Mouse (Mus musculus): Measurements from ENCODE around the gene Mcmbp. TPM values are rescaled to one million over a fixed set of nuclear protein-coding genes. Genes with fewer than 3 reads are reported as not detected.

Mcmbp gene
- 59.0 and 60.8 TPM in 2 replicates for polyA plus RNA-seq (2015; fragmentation: Nextera tagmentation; extraction: Ambion mirVana)

- H3K4me2 ChIP-seq (ENCODE audit: low read length) = peak within 1 kb of the TSS; percentile 91
- H3K36me3 ChIP-seq (ENCODE audit: control insufficient read depth, insufficient read depth) = no peaks in the 10 kb centered on the region
- under 1% methylated on average over 32 of the region's 35 CpGs for WGBS
- peak within 1 kb of the TSS; percentile 95 for H3K9ac ChIP-seq (replicated peaks; ENCODE audit: low read depth, low read length)
- peaks cover 24% of the 10 kb centered on the region for H3K4me1 ChIP-seq (replicated peaks; ENCODE audit: control insufficient read depth, insufficient read depth, low read length)
- peaks cover 7% of the 10 kb centered on the region; the same call in 1 of the 2 replicates for H3K27me3 ChIP-seq (replicated peaks; ENCODE audit: control insufficient read depth, insufficient read depth, low read length)
- ATAC-seq = peak; percentile 87
- H3K4me3 ChIP-seq (replicated peaks; ENCODE audit: low read length) = peak within 1 kb of the TSS; percentile 92
- H3K27ac ChIP-seq (ENCODE audit: low read length) = peak within 1 kb of the TSS; percentile 84
- no peaks in the 10 kb centered on the region for H3K9me3 ChIP-seq (ENCODE audit: control insufficient read depth, low read length)
These were observed at the start of gene Mcmbp for GRCm38 (mm10) chr7:128740334-128740733. Mcmbp (minus strand) TSS chr7:128740495.

- Histone ChIP-seq H3K27ac (ENCODE audit: low read length) (no peak overlapping the region), H3K9ac (replicated peaks; ENCODE audit: low read depth, low read length) (no peak overlapping the region), H3K9me3 (ENCODE audit: control insufficient read depth, low read length) (no peaks in the 10 kb centered on the region), H3K4me2 (ENCODE audit: low read length) (no peak overlapping the region), H3K36me3 (ENCODE audit: control insufficient read depth, insufficient read depth) (peaks cover 10% of the 10 kb centered on the region), H3K27me3 (replicated peaks; ENCODE audit: control insufficient read depth, insufficient read depth, low read length) (no peaks in the 10 kb centered on the region), H3K4me3 (replicated peaks; ENCODE audit: low read length) (no peak overlapping the region), H3K4me1 (replicated peaks; ENCODE audit: control insufficient read depth, insufficient read depth, low read length) (no peaks in the 10 kb centered on the region)
- ATAC-seq = no peak
- WGBS = 87% methylated on average over 4 of the region's 4 CpGs
These were observed 49.8 kb upstream of the Mcmbp start for GRCm38 (mm10) chr7:128790045-128790444.

- no peaks in the 10 kb centered on the region for H3K9me3 ChIP-seq (ENCODE audit: control insufficient read depth, low read length)
- no peak overlapping the region for H3K4me3 ChIP-seq (replicated peaks; ENCODE audit: low read length)
- no peak for ATAC-seq
- WGBS = 87% methylated on average over 3 of the region's 3 CpGs
- no peak overlapping the region for H3K4me2 ChIP-seq (ENCODE audit: low read length)
- no peaks in the 10 kb centered on the region for H3K4me1 ChIP-seq (replicated peaks; ENCODE audit: control insufficient read depth, insufficient read depth, low read length)
- peaks cover 37% of the 10 kb centered on the region for H3K36me3 ChIP-seq (ENCODE audit: control insufficient read depth, insufficient read depth)
- no peak overlapping the region for H3K9ac ChIP-seq (replicated peaks; ENCODE audit: low read depth, low read length)
- H3K27ac ChIP-seq (ENCODE audit: low read length) = no peak overlapping the region
- no peaks in the 10 kb centered on the region for H3K27me3 ChIP-seq (replicated peaks; ENCODE audit: control insufficient read depth, insufficient read depth, low read length)
These were observed 41.6 kb upstream of the Mcmbp start for GRCm38 (mm10) chr7:128781846-128782245.

- Histone ChIP-seq H3K27ac (ENCODE audit: low read length) (no peak overlapping the region), H3K27me3 (replicated peaks; ENCODE audit: control insufficient read depth, insufficient read depth, low read length) (no peaks in the 10 kb centered on the region), H3K36me3 (ENCODE audit: control insufficient read depth, insufficient read depth) (peaks cover 36% of the 10 kb centered on the region), H3K9me3 (ENCODE audit: control insufficient read depth, low read length) (no peaks in the 10 kb centered on the region), H3K4me1 (replicated peaks; ENCODE audit: control insufficient read depth, insufficient read depth, low read length) (no peaks in the 10 kb centered on the region), H3K9ac (replicated peaks; ENCODE audit: low read depth, low read length) (no peak overlapping the region), H3K4me2 (ENCODE audit: low read length) (no peak overlapping the region), H3K4me3 (replicated peaks; ENCODE audit: low read length) (no peak overlapping the region)
- 24% methylated on average over 6 of the region's 6 CpGs for WGBS
- peak; percentile 85 for ATAC-seq
These were observed 39.0 kb upstream of the Mcmbp start for GRCm38 (mm10) chr7:128779305-128779704.

GRCm38 (mm10) chr7:128777201-128777600, 36.9 kb upstream of the Mcmbp start:
- no peaks in the 10 kb centered on the region for H3K9me3 ChIP-seq (ENCODE audit: control insufficient read depth, low read length)
- no peaks in the 10 kb centered on the region for H3K4me1 ChIP-seq (replicated peaks; ENCODE audit: control insufficient read depth, insufficient read depth, low read length)
- no peaks in the 10 kb centered on the region for H3K27me3 ChIP-seq (replicated peaks; ENCODE audit: control insufficient read depth, insufficient read depth, low read length)
- no peak for ATAC-seq
- no peak overlapping the region for H3K4me2 ChIP-seq (ENCODE audit: low read length)
- H3K27ac ChIP-seq (ENCODE audit: low read length) = no peak overlapping the region
- H3K4me3 ChIP-seq (replicated peaks; ENCODE audit: low read length) = no peak overlapping the region
- no peak overlapping the region for H3K9ac ChIP-seq (replicated peaks; ENCODE audit: low read depth, low read length)
- H3K36me3 ChIP-seq (ENCODE audit: control insufficient read depth, insufficient read depth) = peaks cover 45% of the 10 kb centered on the region
- 91% methylated on average over 6 of the region's 6 CpGs for WGBS

- H3K4me3 ChIP-seq (replicated peaks; ENCODE audit: low read length) = no peak overlapping the region
- H3K27me3 ChIP-seq (replicated peaks; ENCODE audit: control insufficient read depth, insufficient read depth, low read length) = no peaks in the 10 kb centered on the region
- ATAC-seq = no peak
- no peak overlapping the region for H3K4me2 ChIP-seq (ENCODE audit: low read length)
- H3K9ac ChIP-seq (replicated peaks; ENCODE audit: low read depth, low read length) = no peak overlapping the region
- no peak overlapping the region for H3K27ac ChIP-seq (ENCODE audit: low read length)
- H3K9me3 ChIP-seq (ENCODE audit: control insufficient read depth, low read length) = no peaks in the 10 kb centered on the region
- no peaks in the 10 kb centered on the region for H3K4me1 ChIP-seq (replicated peaks; ENCODE audit: control insufficient read depth, insufficient read depth, low read length)
- H3K36me3 ChIP-seq (ENCODE audit: control insufficient read depth, insufficient read depth) = peaks cover 50% of the 10 kb centered on the region
These were observed 26.4 kb upstream of the Mcmbp start for GRCm38 (mm10) chr7:128766696-128767095.

GRCm38 (mm10) chr7:128758948-128759347, 18.7 kb upstream of the Mcmbp start:
- H3K4me2 ChIP-seq (ENCODE audit: low read length) = no peak overlapping the region
- no peak overlapping the region for H3K4me3 ChIP-seq (replicated peaks; ENCODE audit: low read length)
- H3K27me3 ChIP-seq (replicated peaks; ENCODE audit: control insufficient read depth, insufficient read depth, low read length) = no peaks in the 10 kb centered on the region
- no peaks in the 10 kb centered on the region for H3K9me3 ChIP-seq (ENCODE audit: control insufficient read depth, low read length)
- H3K4me1 ChIP-seq (replicated peaks; ENCODE audit: control insufficient read depth, insufficient read depth, low read length) = no peaks in the 10 kb centered on the region
- no peak for ATAC-seq
- WGBS = 96% methylated on average over 4 of the region's 4 CpGs
- H3K9ac ChIP-seq (replicated peaks; ENCODE audit: low read depth, low read length) = no peak overlapping the region
- H3K36me3 ChIP-seq (ENCODE audit: control insufficient read depth, insufficient read depth) = peaks cover 60% of the 10 kb centered on the region
- no peak overlapping the region for H3K27ac ChIP-seq (ENCODE audit: low read length)

- no peak for ATAC-seq
- no peaks in the 10 kb centered on the region for H3K9me3 ChIP-seq (ENCODE audit: control insufficient read depth, low read length)
- H3K27ac ChIP-seq (ENCODE audit: low read length) = no peak overlapping the region
- 96% methylated on average over 1 of the region's 1 CpGs for WGBS
- no peaks in the 10 kb centered on the region for H3K27me3 ChIP-seq (replicated peaks; ENCODE audit: control insufficient read depth, insufficient read depth, low read length)
- H3K9ac ChIP-seq (replicated peaks; ENCODE audit: low read depth, low read length) = no peak overlapping the region
- no peak overlapping the region for H3K4me3 ChIP-seq (replicated peaks; ENCODE audit: low read length)
- H3K4me2 ChIP-seq (ENCODE audit: low read length) = no peak overlapping the region
- peaks cover 43% of the 10 kb centered on the region for H3K36me3 ChIP-seq (ENCODE audit: control insufficient read depth, insufficient read depth)
- no peaks in the 10 kb centered on the region for H3K4me1 ChIP-seq (replicated peaks; ENCODE audit: control insufficient read depth, insufficient read depth, low read length)
These were observed 15.1 kb upstream of the Mcmbp start for GRCm38 (mm10) chr7:128755396-128755795.

- no peak for ATAC-seq
- Histone ChIP-seq H3K27me3 (replicated peaks; ENCODE audit: control insufficient read depth, insufficient read depth, low read length) (no peaks in the 10 kb centered on the region), H3K9me3 (ENCODE audit: control insufficient read depth, low read length) (no peaks in the 10 kb centered on the region), H3K4me3 (replicated peaks; ENCODE audit: low read length) (no peak overlapping the region), H3K27ac (ENCODE audit: low read length) (no peak overlapping the region), H3K36me3 (ENCODE audit: control insufficient read depth, insufficient read depth) (peaks cover 26% of the 10 kb centered on the region), H3K4me1 (replicated peaks; ENCODE audit: control insufficient read depth, insufficient read depth, low read length) (0 out of 2 replicates have a peak, but pooled peaks cover 3% of the 10 kb centered on the region), H3K9ac (replicated peaks; ENCODE audit: low read depth, low read length) (no peak overlapping the region), H3K4me2 (ENCODE audit: low read length) (no peak overlapping the region)
- WGBS = 92% methylated on average over 4 of the region's 4 CpGs
These were observed 11.7 kb upstream of the Mcmbp start for GRCm38 (mm10) chr7:128752012-128752411.

- ATAC-seq = no peak
- H3K27ac ChIP-seq (ENCODE audit: low read length) = no peak overlapping the region
- peaks cover 18% of the 10 kb centered on the region for H3K36me3 ChIP-seq (ENCODE audit: control insufficient read depth, insufficient read depth)
- no peaks in the 10 kb centered on the region for H3K9me3 ChIP-seq (ENCODE audit: control insufficient read depth, low read length)
- WGBS = 85% methylated on average over 9 of the region's 9 CpGs
- H3K4me2 ChIP-seq (ENCODE audit: low read length) = no peak overlapping the region
- peaks cover 17% of the 10 kb centered on the region for H3K4me1 ChIP-seq (replicated peaks; ENCODE audit: control insufficient read depth, insufficient read depth, low read length)
- no peaks in the 10 kb centered on the region for H3K27me3 ChIP-seq (replicated peaks; ENCODE audit: control insufficient read depth, insufficient read depth, low read length)
- no peak overlapping the region for H3K4me3 ChIP-seq (replicated peaks; ENCODE audit: low read length)
- no peak overlapping the region for H3K9ac ChIP-seq (replicated peaks; ENCODE audit: low read depth, low read length)
These were observed 10.0 kb upstream of the Mcmbp start for GRCm38 (mm10) chr7:128750296-128750695.
